Mouse (Mus musculus) megakaryocyte progenitor cell, adult 5-6 weeks (primary cell): Measurements from ENCODE around the gene Vmn1r70. TPM values are rescaled to one million over a fixed set of nuclear protein-coding genes. Genes with fewer than 3 reads are reported as not detected.

Source experiments
- ATAC-seq: replicated peaks from 2 replicates; pipeline ENCODE4 v1.8.0; 2016; ENCODE audit warnings: mild to moderate bottlenecking, moderate TSS enrichment, inconsistent platforms; ENCODE audit not compliant: poor library complexity
- total RNA-seq, 2 experiments: library from RNA; stranded (forward) in 1 of 2; stranded (reverse) in 1 of 2; fragments of 157-497, 149-512 nt in 1 of 2; fragments of 200-1000 nt in 1 of 2; gene quantifications; 2 replicates each; pipeline versions ENCODE4 v1.2.3 to v1.2.4; 2015 to 2017

The Vmn1r70 gene
- not detected in 2 replicates for total RNA-seq (2015)
- total RNA-seq (2017) = not detected in 2 replicates

DNA sequence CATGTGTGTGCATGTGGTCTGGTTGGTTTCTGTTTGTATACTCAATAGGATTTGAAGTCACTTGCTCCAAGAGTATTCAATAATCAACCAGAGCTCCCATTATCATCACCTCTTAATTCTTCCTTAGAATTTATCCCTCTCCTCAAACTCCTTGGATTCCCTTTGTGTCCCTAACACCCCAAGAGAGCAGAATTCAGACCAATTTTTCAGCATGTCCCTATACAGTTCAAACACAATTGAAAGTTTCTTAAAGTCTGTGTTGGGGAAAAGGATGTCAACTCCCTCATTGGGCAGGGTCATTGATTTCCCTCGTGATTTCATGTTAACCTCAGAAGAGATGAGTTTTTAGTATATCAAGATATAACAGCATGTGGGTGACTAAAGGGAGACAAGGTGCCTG, at the start of gene Vmn1r70:
Gene Vmn1r70 (plus strand): TSS at position 301 of the 400 bp plus-strand sequence.
- no peak for ATAC-seq

DNA sequence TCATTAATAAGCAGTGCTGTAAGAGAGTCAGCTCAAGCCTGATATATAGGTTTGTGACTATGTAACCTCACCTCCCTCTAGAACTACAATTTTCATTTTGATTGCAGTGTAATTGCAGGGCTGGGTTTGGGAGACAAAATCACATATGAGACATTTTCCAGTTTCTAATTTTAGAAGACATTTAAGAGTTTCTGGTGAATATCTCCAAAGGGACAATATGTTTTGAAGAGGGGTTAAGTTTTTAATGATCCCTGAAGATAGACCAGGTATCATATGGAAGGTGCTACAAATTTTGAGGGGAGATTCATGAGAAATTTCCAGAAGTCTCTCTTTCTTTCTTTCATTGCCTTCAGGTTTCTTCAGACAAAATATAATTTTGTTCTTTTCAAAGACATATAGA, 17.8 kb upstream of the Vmn1r70 start, which contains the start of gene Vmn1r69:
Gene Vmn1r69 (minus strand): TSS at position 101 of the 400 bp plus-strand sequence.
- ATAC-seq = no peak

Other genes starting within 250 kb of the Vmn1r70 start
- gene Vmn1r67, start 188.2 kb upstream of the Vmn1r70 start, total RNA-seq (2015) = not detected in 2 replicates
- gene Vmn1r67, start 188.2 kb upstream of the Vmn1r70 start, total RNA-seq (2017) = not detected in 2 replicates
- gene Zik1, start 136.1 kb upstream of the Vmn1r70 start, total RNA-seq (2015) = 2.8 and 5.3 TPM in 2 replicates
- gene Zik1, start 136.1 kb upstream of the Vmn1r70 start, total RNA-seq (2017) = 2.5 and 3.6 TPM in 2 replicates
- not detected in 2 replicates for gene Vmn1r68, start 73.0 kb upstream of the Vmn1r70 start, total RNA-seq (2015)
- gene Vmn1r68, start 73.0 kb upstream of the Vmn1r70 start, total RNA-seq (2017) = not detected in 2 replicates
- gene Vmn1r69, start 17.9 kb upstream of the Vmn1r70 start, total RNA-seq (2015) = not detected in 2 replicates
- not detected in 2 replicates for gene Vmn1r69, start 17.9 kb upstream of the Vmn1r70 start, total RNA-seq (2017)
- gene Nlrp4b, start 56.3 kb downstream of the Vmn1r70 start, total RNA-seq (2015) = not detected in 2 replicates
- not detected in 2 replicates for gene Nlrp4b, start 56.3 kb downstream of the Vmn1r70 start, total RNA-seq (2017)
- gene Vmn1r71, start 122.8 kb downstream of the Vmn1r70 start, total RNA-seq (2015) = not detected in 2 replicates
- not detected in 2 replicates for gene Vmn1r71, start 122.8 kb downstream of the Vmn1r70 start, total RNA-seq (2017)